Mouse (Mus musculus): ENCODE data around the gene Gm12184. TPM values are rescaled to one million over a fixed set of nuclear protein-coding genes. Genes with fewer than 3 reads are reported as not detected.
"Not testable (repeated sequence)": the region's sequence is repeated elsewhere in the genome, so short reads cannot be mapped to it uniquely, and the experiment has no call there.

The Gm12184 gene
- polyA plus RNA-seq, 1 experiment from 2014 or later: 5.0 TPM

DNA sequence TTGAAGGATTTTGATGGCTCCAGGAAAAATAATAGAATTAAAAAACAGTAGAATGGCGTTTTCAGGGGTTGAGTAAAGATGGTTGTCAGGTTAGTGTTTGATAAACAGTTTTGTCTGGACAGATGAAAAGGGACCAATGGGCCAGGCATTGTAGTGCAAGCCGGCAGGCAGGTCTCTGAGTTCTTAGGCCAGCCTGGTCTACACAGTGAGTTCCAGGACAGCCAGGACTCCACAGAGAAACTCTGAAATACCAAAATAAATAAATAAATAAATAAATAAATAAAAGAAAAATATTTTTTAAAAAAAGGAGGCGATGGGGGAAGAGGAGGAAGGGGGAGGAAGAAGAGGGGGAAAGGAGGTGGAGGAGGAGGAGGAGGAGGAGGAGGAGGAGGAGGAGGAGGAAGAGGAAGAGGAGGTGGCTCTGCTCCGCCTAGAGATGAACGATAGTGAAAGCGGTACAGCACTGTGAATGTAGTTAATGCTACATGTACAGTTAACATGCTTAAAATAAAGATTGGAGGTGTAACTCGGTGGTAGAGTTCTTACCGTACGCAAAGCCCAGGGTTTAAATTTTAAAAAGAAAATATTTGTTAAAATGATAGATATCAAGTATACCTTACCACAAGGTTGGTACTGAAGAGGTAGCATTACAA is 6.7 kb upstream of the Gm12184 start:
- peak; percentile 70 for ATAC-seq
- Histone ChIP-seq H3K9ac (peak overlapping the region; percentile 42; the same call in 1 of the 2 replicates), H3K4me3 (peak overlapping the region; percentile 73), H3K4me1 (peaks cover 32% of the 10 kb centered on the region), H3K27ac (peak overlapping the region; percentile 71; the same call in 1 of the 2 replicates), H3K27me3 (replicated peaks) (peaks cover 26% of the 10 kb centered on the region), H3K4me2 (peak overlapping the region; percentile 83), H3K9me3 (replicated peaks) (no peaks in the 10 kb centered on the region), H3K36me3 (no peaks in the 10 kb centered on the region)
- WGBS (ENCODE audit: insufficient replicate concordance): 22% methylated on average over 8 of the region's 9 CpGs

DNA sequence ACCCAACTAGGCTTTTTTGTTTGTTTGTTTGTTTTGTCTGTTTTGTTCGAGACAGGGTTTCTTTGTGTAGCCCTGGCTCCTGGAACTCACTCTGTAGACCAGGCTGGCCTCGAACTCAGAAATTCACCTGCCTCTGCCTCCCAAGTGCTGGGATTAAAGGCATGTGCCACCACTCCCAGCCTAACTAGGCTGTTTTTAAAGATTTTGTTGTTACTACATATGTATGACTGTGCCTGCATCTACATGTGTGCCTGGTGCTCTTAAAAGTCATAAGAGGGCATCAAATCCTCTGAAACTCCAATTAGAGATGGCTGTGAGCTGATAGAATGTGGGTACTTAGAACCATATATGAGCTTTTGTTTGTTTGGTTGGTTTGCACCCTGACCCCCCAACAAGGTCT is 4.8 kb upstream of the Gm12184 start:
- H3K36me3 ChIP-seq: no peaks in the 10 kb centered on the region
- H3K4me3 ChIP-seq: no peak overlapping the region
- H3K27me3 ChIP-seq (replicated peaks): peaks cover 24% of the 10 kb centered on the region
- peaks cover 25% of the 10 kb centered on the region for H3K4me1 ChIP-seq
- 51% methylated on average over 2 of the region's 2 CpGs for WGBS (ENCODE audit: insufficient replicate concordance)
- H3K9ac ChIP-seq: no peak overlapping the region
- H3K4me2 ChIP-seq: no peak overlapping the region
- ATAC-seq: no peak
- no peak overlapping the region for H3K27ac ChIP-seq
- H3K9me3 ChIP-seq (replicated peaks): 0 out of 2 replicates have a peak, but pooled peaks cover 4% of the 10 kb centered on the region

DNA sequence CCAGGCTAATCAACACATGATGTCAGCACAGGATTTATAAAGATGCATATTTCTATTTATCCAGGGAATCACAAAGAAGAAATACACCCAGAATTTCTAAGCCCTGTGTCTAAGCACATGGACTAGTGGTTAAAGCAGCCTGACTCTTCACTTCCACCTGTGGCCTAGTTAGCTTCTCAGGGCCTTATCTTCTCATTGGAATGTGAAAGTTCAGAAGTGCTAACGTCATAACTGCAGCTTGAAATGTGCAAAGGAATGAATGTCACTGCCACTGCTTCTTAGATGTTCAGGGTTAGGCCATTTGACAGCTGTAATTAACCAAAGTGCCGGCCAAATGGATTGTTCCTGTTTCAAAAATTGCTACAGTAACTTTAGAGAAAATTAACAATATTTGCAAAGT is 3.8 kb upstream of the Gm12184 start:
- Histone ChIP-seq H3K27me3 (replicated peaks) (peaks cover 15% of the 10 kb centered on the region), H3K9ac (no peak overlapping the region), H3K4me1 (peaks cover 24% of the 10 kb centered on the region), H3K4me3 (no peak overlapping the region), H3K4me2 (no peak overlapping the region), H3K36me3 (no peaks in the 10 kb centered on the region), H3K27ac (no peak overlapping the region), H3K9me3 (replicated peaks) (0 out of 2 replicates have a peak, but pooled peaks cover 4% of the 10 kb centered on the region)
- 50% methylated on average over 2 of the region's 2 CpGs for WGBS (ENCODE audit: insufficient replicate concordance)
- ATAC-seq: no peak

DNA sequence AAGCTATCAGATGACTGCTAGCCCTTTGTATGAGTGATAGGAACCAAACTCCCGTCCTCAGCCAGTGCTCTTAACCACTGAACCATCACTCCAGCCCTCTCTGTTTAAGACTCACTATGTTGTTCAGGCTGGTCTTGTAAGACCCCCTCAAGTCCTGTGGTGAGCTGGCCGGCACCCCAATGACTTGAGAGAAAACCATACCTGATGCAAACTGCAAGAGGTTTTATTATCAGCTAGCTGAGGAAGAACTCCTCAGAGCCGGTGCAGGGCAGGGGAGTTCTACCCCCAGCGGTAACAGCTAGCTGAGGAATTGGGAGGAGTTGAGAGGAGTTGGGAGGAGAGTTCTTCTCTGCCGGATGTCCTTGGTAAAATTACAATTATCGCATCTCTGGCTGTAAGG is 1.5 kb upstream of the Gm12184 start:
- peaks cover 32% of the 10 kb centered on the region for H3K4me1 ChIP-seq
- H3K36me3 ChIP-seq: no peaks in the 10 kb centered on the region
- H3K27ac ChIP-seq: no peak overlapping the region
- no peak overlapping the region for H3K4me3 ChIP-seq
- H3K27me3 ChIP-seq (replicated peaks): peaks cover 30% of the 10 kb centered on the region
- ATAC-seq: no peak
- H3K9me3 ChIP-seq (replicated peaks): 0 out of 2 replicates have a peak, but pooled peaks cover 4% of the 10 kb centered on the region
- WGBS (ENCODE audit: insufficient replicate concordance): 64% methylated on average over 6 of the region's 6 CpGs
- no peak overlapping the region for H3K4me2 ChIP-seq
- no peak overlapping the region for H3K9ac ChIP-seq

DNA sequence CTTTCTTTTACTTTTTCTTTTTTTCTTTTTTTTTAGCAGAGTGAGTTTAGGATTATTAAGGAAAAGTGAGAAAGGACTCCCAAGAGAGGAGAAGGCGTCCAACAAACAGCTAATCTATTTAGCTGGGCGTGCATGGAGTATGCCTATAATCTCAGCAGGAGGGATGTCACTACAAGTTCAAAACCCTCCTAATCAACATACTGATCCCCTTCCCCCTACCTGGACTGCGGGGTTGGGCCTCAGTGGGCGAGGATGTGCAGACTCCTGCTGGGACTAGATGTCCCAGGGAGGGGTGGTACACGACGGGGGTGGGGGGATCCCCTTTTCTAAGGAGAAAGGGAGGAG is 269 bp upstream of the Gm12184 start:
- 3% methylated on average over 6 of the region's 6 CpGs for WGBS (ENCODE audit: insufficient replicate concordance)
- no peak for ATAC-seq
- Histone ChIP-seq H3K9me3 (replicated peaks) (0 out of 2 replicates have a peak, but pooled peaks cover 4% of the 10 kb centered on the region), H3K27ac (no peak overlapping the region), H3K4me3 (peak overlapping the region; percentile 61), H3K36me3 (no peaks in the 10 kb centered on the region), H3K27me3 (replicated peaks) (peaks cover 30% of the 10 kb centered on the region), H3K9ac (peak overlapping the region; percentile 62), H3K4me2 (peak overlapping the region; percentile 80), H3K4me1 (peaks cover 34% of the 10 kb centered on the region)

DNA sequence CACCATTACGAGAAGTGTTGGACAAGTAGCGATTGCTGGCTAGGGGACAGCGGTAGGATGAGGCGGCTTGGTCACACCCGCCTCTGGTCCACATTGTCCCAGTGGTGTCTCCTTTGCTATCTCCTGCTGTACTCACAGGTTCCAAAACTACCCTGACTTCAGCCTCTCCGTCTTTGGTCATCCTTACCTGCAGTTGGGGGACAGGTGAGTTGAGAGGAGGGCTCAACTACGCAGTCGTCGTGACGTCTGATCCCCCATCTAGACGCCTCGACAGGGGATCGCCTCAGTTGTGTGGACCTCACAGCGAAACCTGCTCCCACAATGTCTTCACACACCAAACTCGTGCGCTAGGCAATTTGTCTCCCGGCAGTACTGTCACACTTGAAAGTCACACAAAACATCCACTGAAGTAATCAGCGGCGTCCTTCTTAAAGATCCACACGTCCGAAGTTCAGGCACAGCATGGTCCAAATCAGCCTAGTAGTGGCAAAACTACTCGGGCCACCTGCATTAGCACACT is 2.1 kb downstream of the Gm12184 start:
- 6% methylated on average over 22 of the region's 22 CpGs for WGBS (ENCODE audit: insufficient replicate concordance)
- Histone ChIP-seq H3K27me3 (replicated peaks) (peaks cover 30% of the 10 kb centered on the region), H3K9me3 (replicated peaks) (0 out of 2 replicates have a peak, but pooled peaks cover 4% of the 10 kb centered on the region), H3K4me2 (peak overlapping the region; percentile 78), H3K4me3 (peak overlapping the region; percentile 55), H3K27ac (no peak overlapping the region), H3K4me1 (peaks cover 48% of the 10 kb centered on the region), H3K9ac (peak overlapping the region; percentile 45), H3K36me3 (no peaks in the 10 kb centered on the region)
- ATAC-seq: no peak

DNA sequence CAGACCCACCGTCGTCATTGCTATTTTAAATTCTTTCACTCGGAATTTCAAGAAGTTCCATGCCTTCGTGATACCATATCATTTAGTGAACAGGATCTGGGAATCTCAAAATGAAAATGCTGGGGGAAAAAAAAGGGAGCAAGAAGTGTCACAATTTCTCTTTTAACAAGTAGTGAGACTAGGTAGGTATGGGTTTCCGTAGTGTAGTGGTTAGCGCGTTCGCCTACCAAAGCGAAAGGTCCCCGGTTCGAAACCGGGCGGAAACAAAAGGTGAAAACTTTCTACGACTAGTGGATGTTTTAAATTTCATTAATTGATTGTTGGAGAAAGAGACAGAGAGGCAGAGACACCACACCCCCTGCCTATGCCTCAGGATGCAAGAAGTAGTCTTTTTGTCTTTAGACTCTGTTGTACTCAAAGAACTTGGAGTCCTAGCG is 2.9 kb downstream of the Gm12184 start:
- H3K27ac ChIP-seq: no peak overlapping the region

DNA sequence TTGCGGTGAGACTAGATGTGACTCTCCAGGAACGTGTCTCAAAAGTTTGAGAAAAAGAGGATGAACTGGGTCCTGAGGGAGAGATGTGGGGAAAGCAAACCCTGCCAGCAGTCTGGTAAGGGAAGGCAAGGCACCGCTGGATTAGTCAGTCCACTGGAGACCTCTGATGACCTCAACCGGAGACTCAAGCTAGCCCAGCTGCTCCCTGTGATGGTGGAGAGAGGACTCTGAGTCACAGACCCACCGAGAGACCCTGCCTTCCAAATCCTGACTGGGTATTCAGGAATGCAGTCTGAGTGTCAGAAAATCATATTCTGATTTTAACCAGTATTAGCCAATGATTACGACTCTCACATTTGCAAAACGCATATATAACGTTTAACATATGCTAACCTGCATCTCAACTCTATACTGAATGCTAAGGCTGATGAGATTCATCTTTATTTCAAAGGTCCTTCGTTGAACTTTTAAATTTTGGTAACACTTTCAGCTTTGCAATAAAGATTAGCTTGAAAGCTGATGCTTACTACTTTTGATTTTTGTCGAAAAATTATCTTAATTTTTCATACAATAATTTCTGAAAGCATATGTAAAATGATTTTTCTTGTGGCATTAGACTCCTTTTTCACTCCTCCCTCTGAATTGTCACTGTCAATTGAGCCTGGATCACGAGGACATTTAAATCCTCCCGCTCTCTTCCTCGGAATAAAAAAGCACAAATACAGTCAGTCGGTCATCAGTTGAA is 3.5 kb downstream of the Gm12184 start:
- 0 out of 2 replicates have a peak, but pooled peaks cover 3% of the 10 kb centered on the region for H3K9me3 ChIP-seq (replicated peaks)
- peak overlapping the region; percentile 55 for H3K4me3 ChIP-seq
- H3K36me3 ChIP-seq: no peaks in the 10 kb centered on the region
- H3K9ac ChIP-seq: 0 out of 2 replicates have a peak overlapping the region, but pooled peaks have one; percentile 13
- ATAC-seq: no peak
- H3K27me3 ChIP-seq (replicated peaks): peaks cover 27% of the 10 kb centered on the region
- WGBS (ENCODE audit: insufficient replicate concordance): 32% methylated on average over 14 of the region's 14 CpGs
- H3K4me2 ChIP-seq: peak overlapping the region; percentile 78
- H3K27ac ChIP-seq: no peak overlapping the region
- peaks cover 57% of the 10 kb centered on the region for H3K4me1 ChIP-seq

More for the DNA sequence above, 2.9 kb downstream of the Gm12184 start:
- WGBS (ENCODE audit: insufficient replicate concordance): under 1% methylated on average over 15 of the region's 15 CpGs
- peaks cover 30% of the 10 kb centered on the region for H3K27me3 ChIP-seq (replicated peaks)
- peaks cover 56% of the 10 kb centered on the region for H3K4me1 ChIP-seq
- H3K9me3 ChIP-seq (replicated peaks): 0 out of 2 replicates have a peak, but pooled peaks cover 4% of the 10 kb centered on the region
- H3K9ac ChIP-seq: peak overlapping the region; percentile 45
- peak; percentile 74 for ATAC-seq
- peak overlapping the region; percentile 55 for H3K4me3 ChIP-seq
- H3K4me2 ChIP-seq: peak overlapping the region; percentile 78
- H3K36me3 ChIP-seq: no peaks in the 10 kb centered on the region

DNA sequence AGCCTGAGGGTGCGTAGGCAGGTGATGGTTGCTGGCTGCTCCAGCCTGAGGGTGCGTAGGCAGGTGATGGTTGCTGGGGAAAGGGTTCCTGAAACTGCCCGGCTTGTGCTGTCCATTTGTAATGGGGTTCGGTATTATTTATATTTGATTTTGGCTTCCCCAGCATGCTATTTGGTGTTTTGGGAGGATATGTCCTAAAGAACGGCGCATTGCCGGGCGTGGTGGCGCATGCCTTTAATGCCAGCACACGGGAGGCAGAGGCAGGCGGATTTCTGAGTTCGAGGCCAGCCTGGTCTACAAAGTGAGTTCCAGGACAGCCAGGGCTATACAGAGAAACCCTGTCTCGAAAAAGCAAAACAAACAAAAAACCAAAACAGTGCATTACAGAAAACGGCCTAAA is 5.2 kb downstream of the Gm12184 start:
- H3K36me3 ChIP-seq; H3K9me3 ChIP-seq (replicated peaks); H3K4me2 ChIP-seq; H3K4me3 ChIP-seq; ATAC-seq; H3K9ac ChIP-seq; H3K27ac ChIP-seq: not testable (repeated sequence)
- H3K27me3 ChIP-seq (replicated peaks): peaks cover 15% of the 10 kb centered on the region
- 82% methylated on average over 14 of the region's 14 CpGs for WGBS (ENCODE audit: insufficient replicate concordance)
- peaks cover 50% of the 10 kb centered on the region for H3K4me1 ChIP-seq

DNA sequence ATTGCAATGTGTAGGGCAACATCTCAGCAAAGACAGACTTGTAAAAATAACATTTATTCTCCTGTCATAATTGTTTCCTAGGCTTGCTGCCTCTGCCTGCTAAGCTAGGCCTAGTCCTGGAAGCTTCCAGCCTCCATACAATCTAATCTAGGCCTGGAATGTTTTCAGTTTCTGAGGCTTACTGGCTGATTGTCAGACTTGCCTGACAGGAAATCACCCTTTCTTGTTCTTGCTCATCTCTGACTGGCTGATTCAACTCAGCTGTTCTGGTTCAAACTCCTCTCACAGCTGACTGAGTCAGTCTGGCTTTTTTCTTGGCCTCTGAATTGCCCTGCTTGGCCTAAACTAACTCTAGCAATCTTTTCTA is 6.2 kb downstream of the Gm12184 start:
- H3K4me3 ChIP-seq: no peak overlapping the region
- peak overlapping the region; percentile 43; the same call in 1 of the 2 replicates for H3K27ac ChIP-seq
- H3K36me3 ChIP-seq: peaks cover 6% of the 10 kb centered on the region
- H3K4me1 ChIP-seq: peaks cover 60% of the 10 kb centered on the region
- H3K9ac ChIP-seq: no peak overlapping the region; the same call in 1 of the 2 replicates
- H3K27me3 ChIP-seq (replicated peaks): peaks cover 15% of the 10 kb centered on the region
- H3K9me3 ChIP-seq (replicated peaks): no peaks in the 10 kb centered on the region
- no peak for ATAC-seq
- no peak overlapping the region for H3K4me2 ChIP-seq

DNA sequence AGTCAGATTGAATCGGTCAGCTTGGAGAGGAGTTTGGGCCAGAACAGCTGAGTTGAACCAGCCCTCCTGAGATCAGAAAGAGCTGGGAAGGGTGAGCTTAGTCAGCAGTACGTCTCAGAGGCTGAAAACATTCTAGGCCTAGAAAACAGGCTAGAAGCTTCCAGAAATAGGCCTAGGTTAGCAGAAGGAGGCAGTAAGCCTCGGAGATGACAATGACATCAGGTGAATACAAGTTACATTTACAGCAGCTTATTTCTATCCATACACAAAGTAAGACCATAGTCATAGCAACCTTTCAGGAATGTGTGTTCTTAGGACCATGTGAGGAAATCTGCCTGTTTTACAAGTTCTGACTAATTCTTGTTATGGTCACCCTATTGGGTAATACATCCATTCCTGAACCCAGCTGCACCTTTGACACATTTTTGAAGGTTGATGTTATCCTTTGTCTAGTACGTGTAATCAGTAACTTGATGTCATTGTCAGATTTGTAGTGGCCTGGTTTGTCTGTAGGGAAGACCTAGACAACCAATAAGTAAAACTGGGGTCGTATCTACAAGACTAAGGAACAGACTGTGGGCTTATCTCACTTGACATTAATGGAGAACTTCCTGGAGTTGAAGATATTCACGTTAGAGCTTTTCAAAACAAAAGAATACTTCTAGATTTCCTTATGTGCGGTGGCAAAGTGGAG is 6.7 kb downstream of the Gm12184 start:
- H3K27ac ChIP-seq: peak overlapping the region; percentile 43; the same call in 1 of the 2 replicates
- H3K4me3 ChIP-seq: no peak overlapping the region
- no peaks in the 10 kb centered on the region for H3K9me3 ChIP-seq (replicated peaks)
- peaks cover 61% of the 10 kb centered on the region for H3K4me1 ChIP-seq
- H3K36me3 ChIP-seq: peaks cover 11% of the 10 kb centered on the region
- no peak overlapping the region for H3K9ac ChIP-seq
- H3K27me3 ChIP-seq (replicated peaks): peaks cover 11% of the 10 kb centered on the region
- WGBS (ENCODE audit: insufficient replicate concordance): 39% methylated on average over 7 of the region's 7 CpGs
- H3K4me2 ChIP-seq: no peak overlapping the region
- ATAC-seq: no peak

Measured in liver, embryonic 12.5 days (tissue).